Mouse (Mus musculus): ENCODE measurements around the gene Btn1a1.

The Btn1a1 gene

GRCm38 (mm10) chr13:23485271-23485670, 19.6 kb upstream of the Btn1a1 start:
- peak; percentile 10 for DNase-seq (ENCODE audit: low read depth, low spot score)

- DNase-seq (ENCODE audit: low read depth, low spot score): no peak
Measured at GRCm38 (mm10) chr13:23483153-23483552, 17.5 kb upstream of the Btn1a1 start.

- DNase-seq (ENCODE audit: low read depth, low spot score): no peak
Measured at GRCm38 (mm10) chr13:23475658-23476057, 10.0 kb upstream of the Btn1a1 start.

GRCm38 (mm10) chr13:23466911-23467310, 1.2 kb upstream of the Btn1a1 start:
- peak; percentile 94 for DNase-seq (ENCODE audit: low read depth, low spot score)

- DNase-seq (ENCODE audit: low read depth, low spot score): peak; percentile 60
Measured at GRCm38 (mm10) chr13:23466306-23466705, 605 bp upstream of the Btn1a1 start.

- DNase-seq (ENCODE audit: low read depth, low spot score): no peak
Measured at GRCm38 (mm10) chr13:23464841-23465366, 797 bp downstream of the Btn1a1 start.

GRCm38 (mm10) chr13:23464224-23464637, 1.5 kb downstream of the Btn1a1 start:
- DNase-seq (ENCODE audit: low read depth, low spot score): peak; percentile 26

- DNase-seq (ENCODE audit: low read depth, low spot score): peak; percentile 93
Measured at GRCm38 (mm10) chr13:23463381-23464223, 2.1 kb downstream of the Btn1a1 start.

- no peak for DNase-seq (ENCODE audit: low read depth, low spot score)
Measured at GRCm38 (mm10) chr13:23462669-23463068, 3.0 kb downstream of the Btn1a1 start.

GRCm38 (mm10) chr13:23462063-23462462, 3.6 kb downstream of the Btn1a1 start:
- no peak for DNase-seq (ENCODE audit: low read depth, low spot score)

- no peak for DNase-seq (ENCODE audit: low read depth, low spot score)
Measured at GRCm38 (mm10) chr13:23459264-23459846, 6.3 kb downstream of the Btn1a1 start.

GRCm38 (mm10) chr13:23453926-23454325, 11.8 kb downstream of the Btn1a1 start:
- DNase-seq (ENCODE audit: low read depth, low spot score): peak; percentile 58

GRCm38 (mm10) chr13:23453362-23453862, 12.3 kb downstream of the Btn1a1 start:
- DNase-seq (ENCODE audit: low read depth, low spot score): peak; percentile 87

GRCm38 (mm10) chr13:23450398-23450797, 15.3 kb downstream of the Btn1a1 start:
- peak; percentile 96 for DNase-seq (ENCODE audit: low read depth, low spot score)

GRCm38 (mm10) chr13:23449235-23450095, 16.2 kb downstream of the Btn1a1 start:
- peak; percentile 92 for DNase-seq (ENCODE audit: low read depth, low spot score)

GRCm38 (mm10) chr13:23448758-23449157, 16.9 kb downstream of the Btn1a1 start:
- DNase-seq (ENCODE audit: low read depth, low spot score): no peak

GRCm38 (mm10) chr13:23446498-23446952, 19.2 kb downstream of the Btn1a1 start:
- peak; percentile 87 for DNase-seq (ENCODE audit: low read depth, low spot score)

GRCm38 (mm10) chr13:23445561-23446320, 20.0 kb downstream of the Btn1a1 start:
- DNase-seq (ENCODE audit: low read depth, low spot score): peak; percentile 88

- peak; percentile 29 for DNase-seq (ENCODE audit: low read depth, low spot score)
Measured at GRCm38 (mm10) chr13:23445156-23445555, 20.5 kb downstream of the Btn1a1 start.

- DNase-seq (ENCODE audit: low read depth, low spot score): no peak
Measured at GRCm38 (mm10) chr13:23444451-23444850, 21.2 kb downstream of the Btn1a1 start.

- no peak for DNase-seq (ENCODE audit: low read depth, low spot score)
Measured at GRCm38 (mm10) chr13:23439901-23440300, 25.8 kb downstream of the Btn1a1 start.
